In genomic region chr8:122924091-122924490, GRCm38 (mm10) we compare ENCODE assay signal across 15 mouse cellular contexts.
DNase-seq lines count a peak whose midpoint lies in the region; ATAC-seq and TF ChIP-seq lines count a peak whose summit lies in the region.
"Had no signal": no experiment of that assay in that cellular context is flagged by ENCODE, and none has a peak within 500 bp of the region (broad histone marks: within the 10 kb centered on the region; RNA-seq: fewer than 3 reads in every experiment).

No protein-coding gene starts in this region.

- H3K4me3 ChIP-seq in embryonic facial prominence, embryonic 13.5 days = no peak overlapping the region
- H3K4me3 ChIP-seq in embryonic facial prominence, embryonic 10.5 days = no peak overlapping the region
- no peak overlapping the region for H3K4me3 ChIP-seq in hindbrain, embryonic 10.5 days
- H3K4me3 ChIP-seq in hindbrain, embryonic 16.5 days (ENCODE audit: low read length) = no peak overlapping the region
- H3K4me3 ChIP-seq in midbrain, postnatal 0 days (ENCODE audit: low read depth, low read length) = no peak overlapping the region
- H3K4me3 ChIP-seq in midbrain, embryonic 10.5 days = no peak overlapping the region
- no peak overlapping the region for H3K4me3 ChIP-seq in stomach, embryonic 16.5 days (replicated peaks; ENCODE audit: low read length)
- H3K4me3 ChIP-seq: forebrain, embryonic 15.5 days; midbrain, embryonic 12.5 days had no signal

- no peak for TF ChIP-seq CTCF in midbrain, postnatal 0 days (IDR thresholded peaks at IDR 0.05)

- peaks cover 47% of the 10 kb centered on the region for H3K4me1 ChIP-seq in embryonic facial prominence, embryonic 13.5 days
- peaks cover 16% of the 10 kb centered on the region for H3K4me1 ChIP-seq in embryonic facial prominence, embryonic 10.5 days
- peaks cover 27% of the 10 kb centered on the region for H3K4me1 ChIP-seq in hindbrain, embryonic 10.5 days (replicated peaks)
- H3K4me1 ChIP-seq in hindbrain, embryonic 16.5 days (ENCODE audit: control insufficient read depth, insufficient read depth, low read depth, low read length) = peaks cover 21% of the 10 kb centered on the region
- peaks cover 12% of the 10 kb centered on the region for H3K4me1 ChIP-seq in midbrain, postnatal 0 days (ENCODE audit: insufficient read depth, low read length)
- H3K4me1 ChIP-seq in midbrain, embryonic 10.5 days = peaks cover 26% of the 10 kb centered on the region
- H3K4me1 ChIP-seq in stomach, embryonic 16.5 days (ENCODE audit: control insufficient read depth, insufficient read depth, low read length) = peaks cover 14% of the 10 kb centered on the region

- WGBS in embryonic facial prominence, embryonic 13.5 days = 71% methylated on average over 6 of the region's 6 CpGs
- WGBS in embryonic facial prominence, embryonic 10.5 days = 80% methylated on average over 6 of the region's 6 CpGs
- WGBS in hindbrain, embryonic 10.5 days = 79% methylated on average over 6 of the region's 6 CpGs
- 76% methylated on average over 6 of the region's 6 CpGs for WGBS in hindbrain, embryonic 16.5 days
- WGBS in midbrain, postnatal 0 days = 79% methylated on average over 6 of the region's 6 CpGs
- WGBS in midbrain, embryonic 10.5 days = 78% methylated on average over 6 of the region's 6 CpGs
- 70% methylated on average over 6 of the region's 6 CpGs for WGBS in stomach, embryonic 16.5 days

- 0 out of 2 replicates have a peak overlapping the region, but pooled peaks have one; percentile 0 for H3K9ac ChIP-seq in embryonic facial prominence, embryonic 13.5 days
- H3K9ac ChIP-seq in hindbrain, embryonic 16.5 days (ENCODE audit: low read depth, low read length) = no peak overlapping the region
- 0 out of 2 replicates have a peak overlapping the region, but pooled peaks have one; percentile 19 for H3K9ac ChIP-seq in midbrain, postnatal 0 days (replicated peaks; ENCODE audit: low read length, poor library complexity, severe bottlenecking)
- H3K9ac ChIP-seq in stomach, embryonic 16.5 days (ENCODE audit: low read length) = 0 out of 2 replicates have a peak overlapping the region, but pooled peaks have one; percentile 4
- H3K9ac ChIP-seq: forebrain, embryonic 15.5 days; midbrain, embryonic 12.5 days had no signal

- no peak overlapping the region for H3K27ac ChIP-seq in embryonic facial prominence, embryonic 13.5 days
- H3K27ac ChIP-seq in embryonic facial prominence, embryonic 10.5 days (replicated peaks) = no peak overlapping the region
- H3K27ac ChIP-seq in hindbrain, embryonic 10.5 days = 0 out of 2 replicates have a peak overlapping the region, but pooled peaks have one; percentile 40
- H3K27ac ChIP-seq in hindbrain, embryonic 16.5 days (ENCODE audit: low read depth, low read length) = no peak overlapping the region; the same call in 1 of the 2 replicates
- no peak overlapping the region for H3K27ac ChIP-seq in midbrain, postnatal 0 days (ENCODE audit: low read depth, low read length)
- no peak overlapping the region for H3K27ac ChIP-seq in midbrain, embryonic 10.5 days (replicated peaks)
- H3K27ac ChIP-seq in stomach, embryonic 16.5 days (ENCODE audit: low read length) = no peak overlapping the region
- H3K27ac ChIP-seq: forebrain, embryonic 15.5 days; kidney, postnatal 0 days; midbrain, embryonic 12.5 days had no signal

- 0 out of 2 replicates have a peak, but pooled peaks cover 6% of the 10 kb centered on the region for H3K36me3 ChIP-seq in embryonic facial prominence, embryonic 13.5 days
- peaks cover 19% of the 10 kb centered on the region for H3K36me3 ChIP-seq in embryonic facial prominence, embryonic 10.5 days (replicated peaks)
- H3K36me3 ChIP-seq in hindbrain, embryonic 10.5 days = peaks cover 12% of the 10 kb centered on the region
- no peaks in the 10 kb centered on the region for H3K36me3 ChIP-seq in hindbrain, embryonic 16.5 days (ENCODE audit: control insufficient read depth, insufficient read depth, low read length)
- no peaks in the 10 kb centered on the region for H3K36me3 ChIP-seq in midbrain, postnatal 0 days (ENCODE audit: insufficient read depth, low read length)
- peaks cover 20% of the 10 kb centered on the region; the same call in 1 of the 2 replicates for H3K36me3 ChIP-seq in midbrain, embryonic 10.5 days
- H3K36me3 ChIP-seq in stomach, embryonic 16.5 days (ENCODE audit: control insufficient read depth, insufficient read depth, low read length) = no peaks in the 10 kb centered on the region
- H3K36me3 ChIP-seq: forebrain, embryonic 15.5 days had no signal

- no peaks in the 10 kb centered on the region for H3K27me3 ChIP-seq in embryonic facial prominence, embryonic 13.5 days
- no peaks in the 10 kb centered on the region for H3K27me3 ChIP-seq in embryonic facial prominence, embryonic 10.5 days (replicated peaks; ENCODE audit: low read depth, poor library complexity, severe bottlenecking)
- H3K27me3 ChIP-seq in hindbrain, embryonic 10.5 days (ENCODE audit: insufficient read depth, poor library complexity, severe bottlenecking) = no peaks in the 10 kb centered on the region
- no peaks in the 10 kb centered on the region for H3K27me3 ChIP-seq in hindbrain, embryonic 16.5 days (replicated peaks; ENCODE audit: control insufficient read depth, insufficient read depth, low read length)
- H3K27me3 ChIP-seq in midbrain, postnatal 0 days (ENCODE audit: insufficient read depth, low read length) = no peaks in the 10 kb centered on the region
- no peaks in the 10 kb centered on the region for H3K27me3 ChIP-seq in midbrain, embryonic 10.5 days (ENCODE audit: low read depth, poor library complexity, severe bottlenecking)
- no peaks in the 10 kb centered on the region for H3K27me3 ChIP-seq in stomach, embryonic 16.5 days (ENCODE audit: control insufficient read depth, insufficient read depth, low read length)
- H3K27me3 ChIP-seq: forebrain, embryonic 15.5 days; midbrain, embryonic 12.5 days had no signal

- no peak for ATAC-seq in embryonic facial prominence, embryonic 13.5 days (ENCODE audit: insufficient number of reproducible peaks, insufficient read depth, low FRiP score, low TSS enrichment, low read depth)
- no peak for ATAC-seq in hindbrain, embryonic 16.5 days
- ATAC-seq in midbrain, postnatal 0 days (ENCODE audit: low FRiP score) = no peak
- no peak for ATAC-seq in stomach, embryonic 16.5 days (ENCODE audit: insufficient read depth, low FRiP score)
- ATAC-seq: forebrain, embryonic 15.5 days had no signal

- no peak overlapping the region for H3K4me2 ChIP-seq in embryonic facial prominence, embryonic 13.5 days
- H3K4me2 ChIP-seq in hindbrain, embryonic 16.5 days (ENCODE audit: low read length) = no peak overlapping the region
- H3K4me2 ChIP-seq in midbrain, postnatal 0 days (ENCODE audit: low read depth, low read length, poor library complexity, severe bottlenecking) = no peak overlapping the region
- no peak overlapping the region for H3K4me2 ChIP-seq in stomach, embryonic 16.5 days (ENCODE audit: low read depth, low read length)
- H3K4me2 ChIP-seq: forebrain, embryonic 15.5 days; midbrain, embryonic 12.5 days had no signal

- DNase-seq in embryonic facial prominence, embryonic 10.5 days (ENCODE audit: low spot score) = no peak
- DNase-seq in hindbrain, embryonic 10.5 days (ENCODE audit: low spot score) = no peak
- DNase-seq in midbrain, postnatal 0 days (ENCODE audit: low spot score) = no peak
- DNase-seq in midbrain, embryonic 10.5 days (ENCODE audit: low spot score) = no peak
- no peak for DNase-seq in left cerebral cortex, adult 9 months (ENCODE audit: low spot score in 2 of 2)
- DNase-seq: adrenal gland, postnatal 14 days; cerebellum, adult 11 months; lung, adult 2 months; right cerebral cortex, postnatal 4 days had no signal

- H3K9me3 ChIP-seq in embryonic facial prominence, embryonic 13.5 days = no peaks in the 10 kb centered on the region
- no peaks in the 10 kb centered on the region for H3K9me3 ChIP-seq in embryonic facial prominence, embryonic 10.5 days
- H3K9me3 ChIP-seq in hindbrain, embryonic 10.5 days = no peaks in the 10 kb centered on the region
- H3K9me3 ChIP-seq in hindbrain, embryonic 16.5 days (ENCODE audit: control insufficient read depth, low read length) = no peaks in the 10 kb centered on the region
- no peaks in the 10 kb centered on the region for H3K9me3 ChIP-seq in midbrain, postnatal 0 days (ENCODE audit: low read length)
- no peaks in the 10 kb centered on the region for H3K9me3 ChIP-seq in midbrain, embryonic 10.5 days (replicated peaks)
- no peaks in the 10 kb centered on the region for H3K9me3 ChIP-seq in stomach, embryonic 16.5 days (replicated peaks; ENCODE audit: control insufficient read depth, low read length)
- H3K9me3 ChIP-seq: forebrain, embryonic 15.5 days; midbrain, embryonic 12.5 days had no signal
